Mouse (Mus musculus) CD8-positive naive resting alpha-beta T cell, adult 2 months (primary cell): ENCODE data around the gene Zfp773.
A peak's percentile ranks its signal among the peaks of the same experiment; 100 is the strongest.
"Not testable (repeated sequence)": the region's sequence is repeated elsewhere in the genome, so short reads cannot be mapped to it uniquely, and the experiment has no call there.

Source experiments
- DNase-seq, 2 experiments: peaks; one replicate each; pipeline ENCODE4 v3.0.0; 2022; ENCODE audit warnings: low read depth in 2 of 2, low spot score in 2 of 2

Gene Zfp773

GRCm38 (mm10) chr7:7136379-7136866 lies at the start of gene Zfp773:
Zfp773 (minus strand) TSS chr7:7136755.
- DNase-seq, result no peak

- no peak for DNase-seq
Measured at GRCm38 (mm10) chr7:7185897-7186296, 49.3 kb upstream of the Zfp773 start.

- peak; percentile 5 to 23 for DNase-seq
Measured at GRCm38 (mm10) chr7:7171227-7172147, 34.9 kb upstream of the Zfp773 start, which contains the start of gene Zfp418. Zfp418 (plus strand) TSS chr7:7171330.

DNA sequence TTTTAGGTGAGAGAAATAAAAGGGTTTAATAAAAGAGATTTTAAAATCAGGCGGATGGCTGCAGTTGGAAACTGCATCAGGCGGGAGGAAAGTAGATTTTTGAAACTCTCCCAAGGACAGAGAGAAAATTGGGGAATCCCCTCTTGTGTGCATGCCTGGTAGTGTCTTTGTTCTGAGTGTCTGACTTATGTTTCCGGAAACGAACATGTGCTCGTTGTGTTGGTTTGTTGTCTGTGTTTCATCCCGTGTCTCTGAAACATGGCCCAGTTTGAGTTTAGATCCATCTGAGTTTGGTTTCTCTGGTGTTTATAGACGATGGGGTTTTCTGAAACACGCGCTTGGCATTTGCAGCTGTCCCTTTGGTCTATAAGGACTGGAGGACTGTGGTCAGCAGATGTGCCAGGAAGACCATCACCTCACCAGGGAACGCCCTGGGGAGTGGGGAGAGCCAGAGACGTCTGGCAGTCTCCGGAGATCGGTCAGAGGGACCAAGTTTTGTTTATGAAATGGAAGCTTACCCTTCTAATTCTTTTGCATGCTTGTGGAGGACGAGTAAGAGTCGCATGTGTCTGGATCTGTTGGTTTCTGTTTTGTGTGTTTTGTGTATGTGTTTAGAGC lies 9.5 kb upstream of the Zfp773 start:
- DNase-seq, result no peak

- no peak for DNase-seq
Measured at GRCm38 (mm10) chr7:7144215-7144614, 7.7 kb upstream of the Zfp773 start.

GRCm38 (mm10) chr7:7132751-7133150 lies 3.8 kb downstream of the Zfp773 start:
- DNase-seq, result no peak

DNA sequence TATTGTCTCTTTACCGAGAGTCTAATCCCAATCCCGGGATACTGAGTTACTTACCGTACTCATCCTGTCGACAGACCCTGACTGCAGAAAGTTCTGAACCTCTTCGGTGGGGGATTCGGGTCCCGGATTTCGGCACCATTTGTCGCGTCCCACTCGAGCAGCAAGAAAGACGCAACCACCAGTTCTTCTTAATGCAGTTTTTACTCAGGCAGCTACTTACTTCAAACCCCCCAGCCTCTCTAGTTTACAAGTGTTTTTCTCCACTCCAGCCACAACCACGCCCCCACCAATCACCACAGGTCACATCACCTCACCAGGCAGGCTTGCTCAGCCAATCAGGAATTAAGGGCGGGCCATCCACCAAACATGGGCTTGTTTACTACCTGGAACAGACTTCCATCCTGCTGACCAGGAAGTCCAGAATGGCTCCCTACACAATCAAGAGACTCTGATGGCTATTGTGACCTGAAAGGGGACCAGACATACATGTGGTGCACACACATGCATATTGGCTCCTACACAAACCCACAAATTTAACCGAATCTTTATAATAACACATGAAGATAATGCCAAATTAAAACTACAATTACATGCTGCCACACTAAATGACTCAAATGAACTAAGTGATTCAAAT lies 5.9 kb downstream of the Zfp773 start:
- not testable (repeated sequence) for DNase-seq

DNA sequence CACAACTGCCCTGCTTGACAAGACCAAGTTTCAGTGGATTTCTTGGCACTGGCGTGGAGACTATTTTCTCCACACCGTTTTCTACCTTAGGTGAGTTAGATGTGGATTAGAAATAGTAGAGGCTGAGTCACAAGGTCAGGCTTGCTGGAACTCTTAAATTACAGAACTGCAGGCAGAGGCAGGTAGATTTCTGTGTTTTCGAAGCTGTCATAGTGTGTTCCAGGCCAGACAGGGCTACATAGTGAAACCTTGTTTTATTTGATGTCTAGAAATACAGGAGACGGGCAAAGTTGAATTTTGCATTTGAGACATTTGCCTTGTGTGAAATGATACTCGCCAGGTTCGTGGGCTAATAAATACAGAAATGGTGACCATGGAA lies 15.0 kb downstream of the Zfp773 start:
- DNase-seq, result no peak

GRCm38 (mm10) chr7:7120921-7121601 lies 15.5 kb downstream of the Zfp773 start, which contains the start of gene Zfp954:
Zfp954 (minus strand) TSS chr7:7121488.
- DNase-seq, result peak; percentile 69 to 72

DNA sequence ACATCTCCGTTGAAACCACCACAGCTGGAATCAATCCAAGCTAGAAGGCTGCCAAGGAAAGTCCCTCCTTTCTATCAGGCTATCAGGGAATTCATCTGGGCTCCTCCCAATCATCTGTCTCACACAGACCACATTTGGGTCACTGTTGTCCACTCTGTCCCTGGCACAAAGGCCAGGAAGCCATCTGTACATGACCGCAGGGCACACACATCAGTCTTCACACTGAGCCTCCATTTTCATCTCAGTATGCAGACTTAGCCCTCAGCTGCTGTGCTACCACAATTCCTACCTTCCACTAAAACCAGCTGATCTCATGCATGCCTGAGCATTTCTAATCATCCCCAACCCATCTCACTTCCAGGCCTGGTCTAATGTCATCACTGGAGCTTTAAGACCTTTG lies 18.1 kb downstream of the Zfp773 start:
- no peak for DNase-seq

- no peak for DNase-seq
Measured at GRCm38 (mm10) chr7:7108501-7108900, 28.1 kb downstream of the Zfp773 start.
